Mouse (Mus musculus): ENCODE results near the gene Zbtb20. TPM values are rescaled to one million over a fixed set of nuclear protein-coding genes. Genes with fewer than 3 reads are reported as not detected.

Gene Zbtb20
- total RNA-seq, 2 experiments from 2014 or later = 8.1 to 9.4 TPM

DNA sequence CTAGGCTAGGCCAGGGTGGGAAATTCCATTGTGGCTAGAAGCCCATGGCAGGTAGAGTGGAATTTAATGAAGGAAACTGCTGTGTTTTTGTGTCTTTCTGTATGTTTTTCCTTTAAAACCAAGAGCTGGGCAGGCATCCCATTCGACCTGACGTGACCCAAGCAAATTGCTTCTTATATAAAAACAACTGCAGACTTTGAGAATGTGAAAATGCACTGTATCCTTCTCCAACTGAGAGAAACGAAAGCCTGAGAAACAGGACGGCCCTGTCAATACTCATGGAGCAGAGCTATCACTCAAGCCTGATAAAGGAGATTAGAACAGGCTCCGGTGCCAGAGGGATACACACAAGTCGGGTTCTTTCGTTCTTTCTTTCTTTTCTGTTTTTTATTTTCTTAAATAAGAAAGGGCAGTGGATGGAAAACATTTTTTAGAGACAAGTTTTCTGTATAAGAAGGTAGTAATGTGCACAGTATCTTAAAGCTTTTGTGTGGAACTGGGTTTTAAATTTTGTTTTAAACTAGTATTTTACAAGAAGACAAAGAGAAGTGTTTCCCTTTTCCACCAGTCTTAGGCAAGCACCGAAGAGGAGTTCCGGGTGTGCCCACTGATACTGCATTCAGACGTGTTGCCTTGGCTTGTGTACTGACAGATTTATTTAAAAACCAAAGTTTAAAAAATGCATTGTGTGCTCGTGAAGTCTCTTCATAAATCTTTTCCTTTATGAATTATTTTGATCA, 458.9 kb downstream of the Zbtb20 start:
- no peak for ATAC-seq (replicated peaks; ENCODE audit: low FRiP score, low TSS enrichment, poor library complexity, severe bottlenecking)

- ATAC-seq (replicated peaks; ENCODE audit: low FRiP score, low TSS enrichment, poor library complexity, severe bottlenecking) = no peak
Observed at GRCm38 (mm10) chr16:43335151-43335823, 459.6 kb downstream of the Zbtb20 start.

DNA sequence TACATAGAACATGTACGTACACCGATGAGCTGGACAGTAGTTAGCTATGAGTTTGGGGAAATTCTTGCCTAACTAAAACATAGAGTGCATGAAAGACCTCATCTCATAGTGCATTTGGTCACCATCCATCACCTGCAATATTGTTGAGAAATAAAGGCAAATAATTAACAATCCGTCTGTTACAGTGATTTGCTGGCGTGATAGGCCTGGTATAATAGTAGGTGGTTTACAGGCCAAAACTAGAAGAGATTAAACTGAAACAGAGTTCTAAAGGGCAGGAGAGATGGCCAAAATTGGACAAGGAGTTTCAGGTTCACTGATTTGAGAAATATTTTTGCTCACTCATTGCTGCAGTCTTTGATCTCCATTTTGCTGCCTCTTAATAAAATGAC, 460.1 kb downstream of the Zbtb20 start:
- no peak for ATAC-seq (replicated peaks; ENCODE audit: low FRiP score, low TSS enrichment, poor library complexity, severe bottlenecking)

- ATAC-seq (replicated peaks; ENCODE audit: low FRiP score, low TSS enrichment, poor library complexity, severe bottlenecking) = no peak
Observed at GRCm38 (mm10) chr16:43340712-43341111, 465.0 kb downstream of the Zbtb20 start.

DNA sequence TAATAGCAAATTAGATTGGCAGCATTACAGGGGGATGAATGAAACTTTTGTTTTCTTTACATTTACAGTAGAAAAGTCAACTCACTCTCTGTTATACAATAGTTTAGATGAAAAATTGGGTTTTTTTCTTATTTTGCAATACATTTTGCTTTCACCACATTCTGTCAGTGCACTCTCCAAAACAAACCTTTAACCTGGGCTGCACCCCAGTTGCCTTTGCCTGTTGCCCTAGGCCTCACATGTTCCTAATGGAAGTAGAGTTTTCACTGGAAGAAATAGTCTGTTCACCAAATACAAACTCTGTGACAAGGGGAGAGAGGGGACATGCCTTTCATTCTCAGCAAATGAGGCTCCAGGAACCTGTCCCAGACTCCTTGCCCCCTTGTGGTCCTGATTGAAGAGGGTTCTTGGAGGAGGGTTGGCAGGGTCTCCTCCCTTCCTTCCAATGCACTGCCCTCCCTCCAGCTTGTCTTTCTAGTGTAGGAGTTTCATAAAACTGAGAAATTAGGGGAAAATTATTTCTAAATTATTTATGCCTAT, 466.3 kb downstream of the Zbtb20 start:
- no peak for ATAC-seq (replicated peaks; ENCODE audit: low FRiP score, low TSS enrichment, poor library complexity, severe bottlenecking)

- ATAC-seq (replicated peaks; ENCODE audit: low FRiP score, low TSS enrichment, poor library complexity, severe bottlenecking) = no peak
Observed at GRCm38 (mm10) chr16:43346094-43346493, 470.4 kb downstream of the Zbtb20 start.

DNA sequence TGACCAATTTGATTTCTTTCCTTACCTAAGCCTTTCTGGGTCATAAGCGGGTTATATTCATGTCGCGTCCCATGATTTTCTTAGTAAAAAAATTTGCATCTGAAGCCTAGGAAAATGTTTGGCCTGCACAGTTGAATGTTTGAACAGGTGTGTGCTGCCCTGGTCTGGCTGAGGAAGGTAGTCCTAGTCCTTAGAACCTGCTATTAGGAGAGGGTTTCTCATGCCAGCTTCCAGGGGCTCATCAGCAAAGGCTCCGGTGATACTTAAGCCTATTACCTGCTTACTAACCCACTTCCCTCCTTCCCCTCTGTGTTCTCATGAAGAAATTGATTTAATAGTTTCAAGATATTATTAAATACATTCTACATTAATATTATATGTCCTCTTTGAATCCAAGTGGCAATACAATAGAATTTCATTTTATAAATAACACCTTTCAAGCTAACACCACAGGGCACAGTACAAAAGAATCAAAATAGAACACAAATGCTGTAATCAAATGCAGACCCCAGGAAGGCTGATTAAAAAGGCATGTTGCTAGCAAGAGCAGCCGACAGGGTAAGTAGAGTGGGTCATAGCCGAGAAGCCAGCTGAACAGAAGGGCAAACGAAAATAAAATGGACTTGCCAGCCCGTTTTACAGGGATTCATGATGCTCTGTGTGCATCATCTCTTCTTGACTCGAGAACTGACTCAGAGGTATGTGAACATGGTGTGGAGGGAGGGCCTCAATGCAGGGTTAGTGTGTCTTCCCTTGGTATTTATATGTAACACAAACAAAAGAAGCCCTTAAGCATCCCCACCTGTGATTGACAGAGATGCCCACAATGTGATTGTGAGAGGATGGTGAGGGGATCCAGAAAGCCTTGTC, 480.3 kb downstream of the Zbtb20 start:
- no peak for ATAC-seq (replicated peaks; ENCODE audit: low FRiP score, low TSS enrichment, poor library complexity, severe bottlenecking)

- no peak for ATAC-seq (replicated peaks; ENCODE audit: low FRiP score, low TSS enrichment, poor library complexity, severe bottlenecking)
Observed at GRCm38 (mm10) chr16:43359546-43359945, 483.9 kb downstream of the Zbtb20 start.

DNA sequence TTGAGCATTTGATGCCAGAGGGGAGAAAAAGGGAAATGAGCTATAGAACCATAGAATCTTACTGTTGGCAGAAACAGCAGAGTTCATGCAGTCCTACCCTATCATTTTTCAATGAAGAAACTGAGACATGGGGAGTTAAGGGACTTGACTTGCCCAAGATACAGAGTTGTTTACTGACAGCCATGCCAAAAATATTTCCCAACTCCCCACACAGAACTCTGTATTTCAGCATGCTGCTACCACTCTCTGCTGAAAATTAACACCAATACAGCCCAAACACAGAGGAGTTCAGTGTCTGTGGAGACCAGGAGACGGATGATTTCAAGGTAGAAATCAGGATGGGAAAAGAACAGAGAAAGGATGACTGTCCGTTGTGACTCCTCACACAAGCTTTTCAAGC, 484.4 kb downstream of the Zbtb20 start:
- ATAC-seq (replicated peaks; ENCODE audit: low FRiP score, low TSS enrichment, poor library complexity, severe bottlenecking) = no peak

GRCm38 (mm10) chr16:43360838-43361480, 485.3 kb downstream of the Zbtb20 start:
- no peak for ATAC-seq (replicated peaks; ENCODE audit: low FRiP score, low TSS enrichment, poor library complexity, severe bottlenecking)

DNA sequence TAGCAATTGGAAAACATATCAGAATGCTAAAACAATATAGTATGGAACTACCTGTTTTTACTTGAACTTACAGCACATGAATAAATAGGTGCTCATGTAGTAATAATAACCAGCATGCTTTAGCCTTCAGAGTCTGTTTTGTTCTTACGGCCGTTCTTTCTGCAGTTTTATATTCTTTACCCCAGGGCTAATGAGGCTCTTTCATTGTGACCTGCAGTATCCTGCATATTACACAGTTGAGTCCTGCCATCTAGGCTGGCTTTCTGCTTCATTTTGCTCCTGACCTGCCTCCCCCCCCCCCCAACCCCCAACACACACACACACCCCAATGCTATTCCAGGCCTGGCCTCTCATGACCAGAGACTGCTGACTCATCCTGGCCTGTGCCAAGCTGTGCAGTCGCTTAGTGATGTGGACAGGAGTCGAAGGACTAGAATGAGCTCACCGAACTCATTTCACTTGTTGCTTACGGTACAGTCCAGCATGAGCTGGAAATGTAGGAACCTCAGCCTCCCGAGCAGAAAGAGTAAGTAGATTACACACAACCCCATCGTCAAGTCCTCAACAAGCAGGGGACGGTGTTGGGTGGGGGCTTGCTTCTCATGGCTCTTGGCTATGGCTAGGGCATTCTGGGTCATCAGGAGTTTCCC, 487.1 kb downstream of the Zbtb20 start:
- peak; percentile 77 for ATAC-seq (replicated peaks; ENCODE audit: low FRiP score, low TSS enrichment, poor library complexity, severe bottlenecking)

DNA sequence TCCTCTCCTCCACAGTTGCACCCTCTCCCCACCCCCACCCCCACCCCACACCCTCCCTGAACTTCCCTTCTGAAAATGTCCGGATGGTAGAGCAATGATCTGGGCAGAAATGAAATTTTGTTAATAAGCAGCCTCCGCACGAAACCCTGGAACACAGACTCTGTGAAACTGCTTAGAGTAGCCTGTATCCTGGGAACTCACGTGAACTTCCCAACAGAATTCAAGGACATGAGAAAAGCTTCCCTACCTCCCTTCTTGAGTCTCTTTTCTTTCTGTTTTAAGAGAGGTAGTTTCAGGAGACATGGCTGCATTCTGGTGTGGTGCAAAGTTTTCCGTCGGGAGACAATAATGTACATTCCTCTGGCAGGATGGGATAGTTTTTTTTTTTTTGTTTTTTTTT, 487.6 kb downstream of the Zbtb20 start:
- no peak for ATAC-seq (replicated peaks; ENCODE audit: low FRiP score, low TSS enrichment, poor library complexity, severe bottlenecking)

DNA sequence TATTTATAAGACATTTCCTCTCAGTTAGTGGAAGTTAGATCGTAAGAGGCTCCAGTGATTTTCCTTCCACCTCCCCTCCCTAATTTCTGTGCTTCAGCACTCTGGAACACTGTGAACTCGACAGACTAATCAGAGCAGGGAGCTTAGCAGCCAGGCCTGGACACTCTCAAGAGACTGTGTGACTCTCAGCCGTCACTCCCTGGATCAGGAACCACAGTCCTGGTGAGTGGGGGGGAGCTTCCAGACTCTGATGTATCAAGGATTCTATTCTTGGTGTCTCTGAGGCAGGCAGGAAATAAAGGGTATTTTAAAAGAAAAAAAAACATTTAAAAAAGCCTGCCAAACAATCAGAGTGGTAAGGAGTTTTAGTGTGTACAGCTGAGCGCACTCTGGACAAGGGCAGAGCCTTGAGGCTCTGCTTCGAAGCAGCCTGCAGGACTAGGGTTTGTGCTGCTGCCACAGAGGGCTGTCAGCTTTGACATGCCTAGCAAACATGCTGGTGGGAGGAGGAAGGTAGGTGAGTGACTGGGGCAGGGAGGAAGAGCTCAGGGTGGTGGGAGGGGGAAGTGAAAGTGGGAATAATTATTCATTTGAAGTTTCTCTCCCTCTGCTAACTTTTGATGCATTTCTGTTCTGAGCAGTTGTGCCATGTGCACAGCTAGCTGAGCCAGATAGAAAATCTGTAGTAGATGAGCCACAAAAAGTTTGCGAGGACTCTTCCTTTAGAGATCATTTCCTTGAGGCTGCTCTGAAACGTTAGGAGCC, 488.3 kb downstream of the Zbtb20 start:
- ATAC-seq (replicated peaks; ENCODE audit: low FRiP score, low TSS enrichment, poor library complexity, severe bottlenecking) = peak; percentile 50; the same call in 1 of the 2 replicates

GRCm38 (mm10) chr16:43364516-43364910, 488.8 kb downstream of the Zbtb20 start:
- no peak for ATAC-seq (replicated peaks; ENCODE audit: low FRiP score, low TSS enrichment, poor library complexity, severe bottlenecking)

GRCm38 (mm10) chr16:43365277-43365676, 489.6 kb downstream of the Zbtb20 start:
- no peak for ATAC-seq (replicated peaks; ENCODE audit: low FRiP score, low TSS enrichment, poor library complexity, severe bottlenecking)

DNA sequence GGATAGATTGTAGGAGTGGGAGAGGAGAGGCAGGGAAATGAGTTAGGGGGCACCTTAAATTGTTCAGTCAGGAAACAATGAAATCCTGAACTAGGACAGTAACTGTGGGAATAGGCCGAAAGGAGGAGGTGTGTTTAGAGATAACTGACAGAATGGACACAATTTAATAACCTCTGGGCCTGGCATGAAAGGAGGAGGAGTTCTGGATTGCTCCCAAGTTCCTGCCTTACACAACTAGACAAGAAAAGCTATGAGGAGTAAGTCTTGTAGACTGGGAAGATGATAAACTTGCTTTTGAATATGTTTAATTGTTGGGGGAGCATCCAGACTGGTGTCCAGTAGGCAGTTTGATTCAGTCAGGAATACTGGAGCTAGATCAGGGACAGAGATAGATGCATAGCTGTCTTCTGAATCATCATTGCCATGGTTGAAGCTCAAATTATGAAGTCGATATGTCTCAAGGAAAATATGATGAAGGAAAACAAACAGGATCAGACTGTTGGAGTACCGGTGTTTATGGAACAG, 494.9 kb downstream of the Zbtb20 start:
- no peak for ATAC-seq (replicated peaks; ENCODE audit: low FRiP score, low TSS enrichment, poor library complexity, severe bottlenecking)

DNA sequence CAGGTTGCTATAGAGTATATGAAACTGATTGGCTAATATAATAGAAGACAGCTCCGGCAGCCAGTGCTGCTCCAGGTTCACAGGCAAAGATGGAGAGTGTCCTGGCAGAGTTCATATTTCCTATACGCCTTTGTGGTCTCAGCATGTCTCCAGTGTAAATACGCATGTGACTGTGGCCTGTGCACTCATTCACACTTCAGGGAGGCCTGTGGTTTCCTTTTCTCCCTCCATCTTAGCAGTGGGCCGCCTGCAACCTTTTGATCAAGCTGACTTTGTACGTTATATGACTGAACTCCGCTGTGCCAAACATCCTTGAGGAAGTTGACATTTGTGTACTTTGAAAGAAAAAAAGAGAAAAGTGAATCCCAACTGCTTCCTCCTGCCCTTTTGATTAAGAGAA, 501.1 kb downstream of the Zbtb20 start:
- no peak for ATAC-seq (replicated peaks; ENCODE audit: low FRiP score, low TSS enrichment, poor library complexity, severe bottlenecking)
